Mouse (Mus musculus) T-cell, adult 66 days (primary cell): ENCODE data around the gene Nme3. TPM values are rescaled to one million over a fixed set of nuclear protein-coding genes. Genes with fewer than 3 reads are reported as not detected.

Source experiments
- total RNA-seq, 2 experiments: library from RNA; stranded (reverse); gene quantifications; 3 replicates in 1 of 2; 4 replicates in 1 of 2; pipeline ENCODE4 v1.2.4; 2023

The Nme3 gene
- total RNA-seq, result 10 to 100 TPM; 18.5 to 30.4 TPM

GRCm38 (mm10) chr17:24896241-24896992 lies at the start of gene Nme3:
TSS of gene Nme3 (plus strand) at chr17:24896500.

GRCm38 (mm10) chr17:24850065-24850772 lies 46.1 kb upstream of the Nme3 start, which contains the start of gene Fahd1:
TSS of gene Fahd1 (minus strand) at chr17:24850364.

GRCm38 (mm10) chr17:24865776-24866175 lies 30.5 kb upstream of the Nme3 start, which contains the start of gene Igfals:
TSS of gene Igfals (plus strand) at chr17:24865997.

GRCm38 (mm10) chr17:24886134-24886931 lies 10.0 kb upstream of the Nme3 start, which contains the start of the genes Nubp2 and Spsb3:
TSS of gene Nubp2 (minus strand) at chr17:24886349.
TSS of gene Spsb3 (plus strand) at chr17:24886643.

GRCm38 (mm10) chr17:24894995-24895547 lies 1.2 kb upstream of the Nme3 start, which contains the start of the genes Eme2 and Mrps34:
TSS of gene Eme2 (minus strand) at chr17:24895087.
TSS of gene Mrps34 (plus strand) at chr17:24895116.

GRCm38 (mm10) chr17:24936259-24937237 lies 40.2 kb downstream of the Nme3 start, which contains the start of gene Mapk8ip3:
TSS of gene Mapk8ip3 (minus strand) at chr17:24936977.

Other genes starting within 250 kb of the Nme3 start
- not detected for gene Slc9a3r2, start 246.2 kb upstream of the Nme3 start, total RNA-seq
- not detected for gene Npw, start 238.0 kb upstream of the Nme3 start, total RNA-seq
- gene Zfp598, start 226.8 kb upstream of the Nme3 start, total RNA-seq, result 10 to 100 TPM; 63.7 to 67.1 TPM
- gene Syngr3, start 206.5 kb upstream of the Nme3 start, total RNA-seq, result under 1 TPM in 1 of 2 experiments, not detected in 1; 0.47 TPM
- gene Gfer, start 200.3 kb upstream of the Nme3 start, total RNA-seq, result 10 to 100 TPM; 20.5 to 22.8 TPM
- gene Noxo1, start 200.3 kb upstream of the Nme3 start, total RNA-seq, result 1 to 10 TPM; 2.4 to 5.0 TPM
- 10 to 100 TPM; 27.4 to 33.3 TPM for gene Tbl3, start 188.8 kb upstream of the Nme3 start, total RNA-seq
- gene Rnf151, start 178.4 kb upstream of the Nme3 start, total RNA-seq, result not detected
- 1,000 to 10,000 TPM; 1,514 to 1,529 TPM for gene Rps2, start 178.4 kb upstream of the Nme3 start, total RNA-seq
- gene Ndufb10, start 172.0 kb upstream of the Nme3 start, total RNA-seq, result 10 to 100 TPM; 64.9 to 73.3 TPM
- gene Rpl3l, start 168.7 kb upstream of the Nme3 start, total RNA-seq, result under 1 TPM in 1 of 2 experiments, not detected in 1; 0.56 TPM
- 10 to 100 TPM; 29.5 to 43.8 TPM for gene Msrb1, start 159.9 kb upstream of the Nme3 start, total RNA-seq
- gene Hs3st6, start 143.5 kb upstream of the Nme3 start, total RNA-seq, result not detected
- not detected for gene Meiob, start 92.2 kb upstream of the Nme3 start, total RNA-seq
- gene Hagh, start 56.4 kb upstream of the Nme3 start, total RNA-seq, result 10 to 100 TPM; 27.1 to 30.0 TPM
- 1 to 10 TPM; 1.6 to 2.0 TPM for gene Fahd1, start 46.1 kb upstream of the Nme3 start, total RNA-seq
- gene Igfals, start 30.5 kb upstream of the Nme3 start, total RNA-seq, result 1 to 10 TPM; 1.0 to 1.2 TPM
- 10 to 100 TPM; 68.0 to 72.7 TPM for gene Nubp2, start 10.2 kb upstream of the Nme3 start, total RNA-seq
- gene Spsb3, start 9.9 kb upstream of the Nme3 start, total RNA-seq, result 10 to 100 TPM; 33.6 to 34.4 TPM
- 10 to 100 TPM; 64.6 to 66.7 TPM for gene Eme2, start 1.4 kb upstream of the Nme3 start, total RNA-seq
- gene Mrps34, start 1.4 kb upstream of the Nme3 start, total RNA-seq, result 10 to 100 TPM; 38.9 to 45.1 TPM
- gene Mapk8ip3, start 40.5 kb downstream of the Nme3 start, total RNA-seq, result 100 to 1,000 TPM; 222 to 255 TPM
- 10 to 100 TPM; 20.0 to 29.0 TPM for gene Jpt2, start 64.2 kb downstream of the Nme3 start, total RNA-seq
- gene Cramp1l, start 119.3 kb downstream of the Nme3 start, total RNA-seq, result 10 to 100 TPM; 35.4 to 46.2 TPM
- gene Ift140, start 119.6 kb downstream of the Nme3 start, total RNA-seq, result 10 to 100 TPM; 23.8 to 24.9 TPM
- not detected for gene Tmem204, start 187.1 kb downstream of the Nme3 start, total RNA-seq
- 10 to 100 TPM; 39.2 to 46.6 TPM for gene Telo2, start 219.5 kb downstream of the Nme3 start, total RNA-seq
- not detected for gene Ptx4, start 224.3 kb downstream of the Nme3 start, total RNA-seq
- gene Clcn7, start 236.9 kb downstream of the Nme3 start, total RNA-seq, result 10 to 100 TPM; 44.0 to 44.4 TPM